Mouse (Mus musculus) bone marrow, adult 2 months (tissue): ENCODE results near the gene Nek7.

Source experiments
- CTCF ChIP-seq: fragments of 200-500 bp; IDR thresholded peaks from 2 replicates; pipeline ENCODE4 v1.5.1; 2011; ENCODE audit warnings: low read length, control low read depth; ENCODE audit not compliant: control insufficient read depth, insufficient read depth
- POLR2A ChIP-seq: fragments of 200-500 bp; IDR thresholded peaks from 2 replicates; pipeline ENCODE4 v1.6.1; 2011; ENCODE audit warnings: low read depth, mild to moderate bottlenecking, control low read depth, low read length, borderline replicate concordance; ENCODE audit not compliant: control insufficient read depth

DNA sequence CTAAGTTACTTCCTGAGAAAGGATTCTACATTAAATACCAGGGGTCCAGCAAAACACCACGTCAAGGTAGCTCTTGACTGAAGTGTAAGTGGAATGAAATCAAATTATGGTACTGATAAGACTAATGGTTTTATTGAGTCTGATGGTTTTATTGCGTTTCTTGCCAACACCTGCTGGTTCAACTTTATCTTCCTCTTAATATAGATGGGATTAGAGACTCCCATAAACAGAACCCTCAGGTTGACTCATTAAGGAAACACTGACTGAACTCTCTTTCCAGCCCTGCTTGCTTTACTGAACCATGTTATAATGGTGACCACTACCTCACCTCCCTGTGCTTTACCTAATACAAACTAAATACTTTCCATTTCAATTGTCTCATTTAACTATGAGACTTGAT lies 44.3 kb downstream of the Nek7 start:
- TF ChIP-seq POLR2A (no peak), CTCF (no peak)
